15 mouse cellular contexts compared by ENCODE assay signal in genomic region chr3:129930213-129930778, GRCm38 (mm10). TPM values are rescaled to one million over a fixed set of nuclear protein-coding genes. Genes with fewer than 3 reads are reported as not detected.
DNase-seq lines count a peak whose midpoint lies in the region; ATAC-seq and TF ChIP-seq lines count a peak whose summit lies in the region.
"Had no signal": no experiment of that assay in that cellular context is flagged by ENCODE, and none has a peak within 500 bp of the region (broad histone marks: within the 10 kb centered on the region; RNA-seq: fewer than 3 reads in every experiment).

No protein-coding gene starts in this region.

- no peak overlapping the region for H3K9ac ChIP-seq in heart, adult 2 months (ENCODE audit: low read depth, low read length)
- no peak overlapping the region for H3K9ac ChIP-seq in forebrain, embryonic 14.5 days (ENCODE audit: low read length)
- H3K9ac ChIP-seq: kidney, embryonic 15.5 days; liver, embryonic 15.5 days had no signal

- H3K27ac ChIP-seq in heart, adult 2 months = no peak overlapping the region
- no peak overlapping the region for H3K27ac ChIP-seq in forebrain, embryonic 14.5 days (ENCODE audit: low read depth, low read length)
- H3K27ac ChIP-seq: kidney, embryonic 15.5 days; layer of hippocampus, adult 2 months; liver, embryonic 15.5 days; macrophage had no signal

- H3K4me3 ChIP-seq in heart, adult 2 months = no peak overlapping the region
- no peak overlapping the region for H3K4me3 ChIP-seq in forebrain, embryonic 14.5 days (ENCODE audit: low read depth, low read length)
- H3K4me3 ChIP-seq: erythroblast, embryonic 14.5 days; kidney, embryonic 15.5 days; layer of hippocampus, adult 2 months; liver, embryonic 15.5 days had no signal

- WGBS in heart, adult 2 months = 59% methylated on average over 6 of the region's 6 CpGs
- 85% methylated on average over 6 of the region's 6 CpGs for WGBS in forebrain, embryonic 14.5 days

- no peaks in the 10 kb centered on the region for H3K9me3 ChIP-seq in forebrain, embryonic 14.5 days (replicated peaks; ENCODE audit: control insufficient read depth, low read length)
- H3K9me3 ChIP-seq: kidney, embryonic 15.5 days; liver, embryonic 15.5 days had no signal

- TF ChIP-seq POLR2A in heart, adult 2 months (IDR thresholded peaks at IDR 0.05; ENCODE audit: insufficient read depth, low read depth, low read length) = no peak

- no peaks in the 10 kb centered on the region for H3K27me3 ChIP-seq in heart, adult 2 months (ENCODE audit: control insufficient read depth, insufficient read depth, low read length)
- no peaks in the 10 kb centered on the region for H3K27me3 ChIP-seq in forebrain, embryonic 14.5 days (replicated peaks; ENCODE audit: control insufficient read depth, insufficient read depth, low read length)
- H3K27me3 ChIP-seq: kidney, embryonic 15.5 days; liver, embryonic 15.5 days had no signal

- DNase-seq in heart, adult 2 months = peak; percentile 33 to 37
- no peak for DNase-seq in heart, postnatal 4 days
- peak; percentile 39 for DNase-seq in right cerebral cortex, postnatal 25 days
- DNase-seq in right cerebral cortex, postnatal 10 days (ENCODE audit: low spot score in 2 of 2) = no peak
- peak; percentile 75 for DNase-seq in brain, adult 2 months (ENCODE audit: low read depth, low spot score)
- DNase-seq in skeletal muscle tissue, adult 2 months (ENCODE audit: low read depth, low spot score) = peak; percentile 34
- no peak for DNase-seq in forebrain, embryonic 14.5 days (ENCODE audit: low spot score)
- DNase-seq: cerebellum, postnatal 14 days; left cerebral cortex, postnatal 4 days had no signal

- H3K79me2 ChIP-seq in heart, adult 2 months (replicated peaks; ENCODE audit: control insufficient read depth, insufficient read depth, low read length) = no peaks in the 10 kb centered on the region

- no peaks in the 10 kb centered on the region for H3K36me3 ChIP-seq in heart, adult 2 months (ENCODE audit: control insufficient read depth, insufficient read depth, low read length)
- H3K36me3 ChIP-seq in forebrain, embryonic 14.5 days (ENCODE audit: control insufficient read depth, insufficient read depth, low read length) = no peaks in the 10 kb centered on the region
- H3K36me3 ChIP-seq: kidney, embryonic 15.5 days; liver, embryonic 15.5 days had no signal

- TF ChIP-seq EP300 in heart, adult 2 months (IDR thresholded peaks at IDR 0.05; ENCODE audit: insufficient read depth, low read depth, low read length) = no peak

- no peaks in the 10 kb centered on the region for H3K4me1 ChIP-seq in heart, adult 2 months (ENCODE audit: control insufficient read depth, insufficient read depth, low read length)
- no peaks in the 10 kb centered on the region for H3K4me1 ChIP-seq in forebrain, embryonic 14.5 days (ENCODE audit: control insufficient read depth, insufficient read depth, low read length)
- H3K4me1 ChIP-seq: kidney, embryonic 15.5 days; liver, embryonic 15.5 days had no signal

- intact Hi-C loops in heart, adult 2 months (cut with DNase I) = no loop called here

- no peak for TF ChIP-seq CTCF in heart, adult 2 months (IDR thresholded peaks at IDR 0.05)

- no peak overlapping the region for H3K4me2 ChIP-seq in forebrain, embryonic 14.5 days (ENCODE audit: low read length)
- H3K4me2 ChIP-seq: kidney, embryonic 15.5 days; liver, embryonic 15.5 days had no signal

- ATAC-seq in forebrain, embryonic 14.5 days = no peak
- ATAC-seq: midbrain, embryonic 16.5 days had no signal

RNA-seq across cellular contexts. Expression of gene Casp6, which starts 29.1 kb away (rescaled TPM):
- total RNA-seq in heart, adult 2 months (2021) = 10 to 100 TPM; 10.4 to 11.2 TPM
- 16.9 and 23.6 TPM in 2 replicates for polyA plus RNA-seq in heart, adult 2 months (2012; rRNA removed)
- total RNA-seq in heart, postnatal 4 days (2021) = 10 to 100 TPM; 22.2 to 23.7 TPM
- polyA plus RNA-seq in forebrain, embryonic 14.5 days (2014; fragmentation: Nextera tagmentation; extraction: Ambion mirVana) = 39.4 and 42.3 TPM in 2 replicates

RNA-seq across cellular contexts. Expression of gene Mcub, which starts 39.7 kb away (rescaled TPM):
- 1 to 10 TPM; 1.6 to 2.2 TPM for total RNA-seq in heart, adult 2 months (2021)
- polyA plus RNA-seq in heart, adult 2 months (2012; rRNA removed) = 2.1 and 3.6 TPM in 2 replicates
- total RNA-seq in heart, postnatal 4 days (2021) = 1 to 10 TPM; 1.1 to 1.4 TPM
- polyA plus RNA-seq in forebrain, embryonic 14.5 days (2014; fragmentation: Nextera tagmentation; extraction: Ambion mirVana) = 6.6 and 7.8 TPM in 2 replicates

RNA-seq across cellular contexts. Expression of gene Pla2g12a, which starts 51.9 kb away (rescaled TPM):
- total RNA-seq in heart, adult 2 months (2021) = 10 to 100 TPM; 57.1 to 74.0 TPM
- 47.5 and 49.7 TPM in 2 replicates for polyA plus RNA-seq in heart, adult 2 months (2012; rRNA removed)
- 10 to 100 TPM; 22.6 to 26.5 TPM for total RNA-seq in heart, postnatal 4 days (2021)
- polyA plus RNA-seq in forebrain, embryonic 14.5 days (2014; fragmentation: Nextera tagmentation; extraction: Ambion mirVana) = 38.6 TPM in 2 replicates

Comparison
In these comparisons a context has a peak if more than half of its experiments do, and no peak if none do; other contexts are left out.
1. DNase-seq: peak in heart, adult 2 months (2 of 2), right cerebral cortex, postnatal 25 days (single experiment), brain, adult 2 months (single experiment) and skeletal muscle tissue, adult 2 months (single experiment); none in heart, postnatal 4 days (single experiment), right cerebral cortex, postnatal 10 days (0 of 2) and forebrain, embryonic 14.5 days (single experiment).